Mouse (Mus musculus) erythroblast, embryonic 14.5 days (primary cell): ENCODE measurements around the gene Gas7.

ENCODE experiments used
- GATA1 ChIP-seq: IDR thresholded peaks from 2 replicates; pipeline ENCODE4 v1.6.1; 2012; ENCODE audit warnings: low read length, inconsistent platforms, mixed read lengths
- TAL1 ChIP-seq: IDR thresholded peaks from 3 replicates; pipeline ENCODE4 v1.6.1; 2012; ENCODE audit warnings: low read length, inconsistent platforms, mixed read lengths

GRCm38 (mm10) chr11:67467132-67467531 is 11.9 kb downstream of the Gas7 start:
- TF ChIP-seq GATA1 (no peak), TAL1 (no peak)
